Mouse (Mus musculus) megakaryocyte-erythroid progenitor cell, adult 5-6 weeks (primary cell): ENCODE measurements at regions not wholly inside any gene's neighbourhood (a gene's known extent, or its start where the extent isn't known, plus 50 kb on each side); places are given as distances from the start of the nearest gene placed in this dataset.

Experiments used
- ATAC-seq: replicated peaks from 2 replicates; pipeline ENCODE4 v1.8.0; 2016; ENCODE audit warnings: mild to moderate bottlenecking, inconsistent platforms; ENCODE audit not compliant: severe bottlenecking, poor library complexity, low FRiP score, low TSS enrichment

GRCm38 (mm10) chr2:122863343-122863970, 98.4 kb downstream of the Sqor start:
- ATAC-seq, result no peak

DNA sequence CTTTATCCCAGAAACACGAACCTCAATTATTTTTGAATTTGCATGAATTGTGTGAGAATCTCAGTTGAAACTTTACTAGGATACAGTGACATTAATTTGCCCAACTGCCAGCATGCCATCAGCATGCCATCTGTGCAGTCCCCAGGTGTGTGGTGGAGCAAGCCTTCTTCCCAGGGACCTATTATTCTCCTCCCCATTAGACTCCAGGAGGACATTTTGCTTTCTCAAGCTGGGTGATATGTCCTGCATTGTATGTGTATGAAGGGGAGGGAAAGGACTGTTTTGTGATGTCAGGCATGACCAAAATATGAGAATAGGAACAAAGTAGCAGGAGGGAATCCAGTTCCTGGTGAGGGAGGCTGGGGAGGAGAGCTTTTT, 98.9 kb downstream of the Sqor start:
- ATAC-seq, result no peak

- no peak for ATAC-seq
These were observed 122.1 kb downstream of the Sqor start for GRCm38 (mm10) chr2:122887111-122887510.

DNA sequence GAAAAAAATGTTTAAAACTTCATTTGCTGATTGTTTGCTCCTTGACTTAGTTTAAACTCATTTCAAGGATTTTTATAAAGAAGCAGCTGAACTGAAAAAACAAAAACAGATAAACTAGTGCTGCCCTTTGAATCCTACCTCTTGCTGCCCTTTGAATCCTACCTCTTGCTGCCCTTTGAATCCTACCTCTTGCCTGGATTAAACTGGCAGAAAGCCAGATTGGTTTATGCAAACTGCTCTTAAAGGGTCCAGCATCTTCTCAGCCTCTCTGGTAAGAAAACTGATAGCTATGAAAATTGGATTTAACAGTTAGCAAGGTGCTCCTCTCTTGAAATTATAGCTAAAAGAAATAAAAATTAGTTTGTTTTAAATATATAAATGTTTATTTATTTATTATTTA, 122.5 kb downstream of the Sqor start:
- ATAC-seq, result no peak

DNA sequence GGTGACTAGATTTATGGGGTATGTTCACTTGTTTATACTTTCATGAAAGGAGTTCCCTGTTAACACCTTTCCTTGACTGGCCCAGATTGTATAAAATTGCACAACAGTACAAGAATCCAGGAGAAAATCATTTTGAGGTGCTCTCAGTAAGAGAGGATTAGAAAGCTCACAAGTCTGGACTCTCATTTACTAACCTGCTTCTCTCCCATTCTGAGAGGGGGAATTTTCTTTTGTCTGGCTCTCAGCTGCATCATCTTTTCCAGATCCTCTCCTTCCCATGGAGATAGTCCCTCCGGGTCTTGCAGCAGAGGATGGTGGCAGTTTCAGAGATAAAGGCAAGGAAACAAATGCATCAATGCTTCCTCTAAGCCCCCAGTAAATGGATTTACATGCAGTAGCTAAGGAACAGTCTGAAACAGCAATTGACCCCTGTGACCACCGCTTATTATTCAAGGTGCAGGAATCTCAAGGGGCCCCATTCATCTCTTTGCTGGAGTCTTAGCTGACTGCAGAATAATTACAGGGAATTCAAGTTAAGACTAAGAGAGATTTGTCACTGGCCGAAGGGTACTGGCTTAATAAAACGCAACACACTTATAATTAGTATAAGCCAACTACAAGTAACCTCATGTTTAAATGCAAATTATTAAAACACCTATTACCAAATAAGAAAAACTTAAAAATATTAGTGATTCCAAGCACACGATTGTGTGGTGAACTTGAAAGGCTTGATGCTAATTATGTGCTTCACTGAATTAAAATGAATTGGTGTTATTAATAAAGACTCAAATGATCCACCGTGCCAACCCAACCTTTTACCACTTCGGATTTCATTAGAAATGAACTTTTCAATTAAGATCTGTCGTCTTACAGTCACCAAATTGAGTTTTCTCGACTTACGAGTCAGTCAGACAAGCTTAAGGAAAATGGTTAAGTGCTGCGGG, 140.4 kb downstream of the Sqor start:
- no peak for ATAC-seq

DNA sequence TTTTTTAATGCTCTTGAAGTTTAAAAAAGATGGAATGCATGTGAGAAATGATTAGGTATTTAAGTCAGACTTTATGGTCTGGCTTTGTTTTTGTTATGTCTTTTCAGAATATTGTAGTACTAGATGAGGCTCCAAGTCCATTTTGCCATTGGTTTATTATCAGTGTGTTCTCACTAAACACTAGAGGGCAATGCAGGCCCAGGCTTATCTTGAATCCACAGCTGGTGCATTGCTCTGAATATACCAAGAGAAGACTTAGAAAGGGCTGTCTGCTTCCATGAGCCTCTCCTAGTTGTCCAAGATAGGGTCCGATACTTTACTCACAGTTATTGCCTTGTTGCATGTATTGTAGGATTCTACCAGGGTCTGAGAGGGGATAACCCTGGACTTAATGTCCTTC, 151.7 kb downstream of the Sqor start:
- peak; percentile 82 for ATAC-seq

GRCm38 (mm10) chr2:122937922-122938321, 172.9 kb downstream of the Sqor start:
- ATAC-seq, result no peak

- no peak for ATAC-seq
These were observed 179.8 kb downstream of the Sqor start for GRCm38 (mm10) chr2:122944841-122945240.

DNA sequence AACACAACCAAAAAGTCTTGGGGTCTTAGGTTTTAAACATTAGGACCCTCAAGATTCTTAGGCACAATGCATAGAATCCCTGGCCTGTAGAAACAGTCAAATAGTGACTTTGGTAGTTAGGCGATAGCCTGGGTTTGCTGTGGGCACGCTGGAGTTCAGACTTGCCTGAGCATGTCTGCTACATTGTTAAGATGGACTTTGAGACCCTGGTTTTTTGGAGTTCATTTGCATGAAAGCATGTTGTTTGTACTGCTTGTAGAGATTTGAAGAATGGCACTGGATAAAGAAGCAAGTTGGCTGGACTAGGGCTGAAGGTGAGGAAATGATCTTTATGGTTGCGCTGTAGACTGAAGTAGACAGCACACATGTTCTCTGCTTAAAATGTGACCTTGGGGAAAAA, 180.9 kb downstream of the Sqor start:
- ATAC-seq, result no peak

GRCm38 (mm10) chr2:122949031-122949430, 184.0 kb downstream of the Sqor start:
- ATAC-seq, result no peak

GRCm38 (mm10) chr2:122961701-122962100, 196.7 kb downstream of the Sqor start:
- no peak for ATAC-seq

- ATAC-seq, result no peak
These were observed 204.0 kb downstream of the Sqor start for GRCm38 (mm10) chr2:122968809-122969628.
